Mouse (Mus musculus): Measurements from ENCODE around the gene Rpa1.
"Not testable (repeated sequence)": the region's sequence is repeated elsewhere in the genome, so short reads cannot be mapped to it uniquely, and the experiment has no call there.

Gene Rpa1

DNA sequence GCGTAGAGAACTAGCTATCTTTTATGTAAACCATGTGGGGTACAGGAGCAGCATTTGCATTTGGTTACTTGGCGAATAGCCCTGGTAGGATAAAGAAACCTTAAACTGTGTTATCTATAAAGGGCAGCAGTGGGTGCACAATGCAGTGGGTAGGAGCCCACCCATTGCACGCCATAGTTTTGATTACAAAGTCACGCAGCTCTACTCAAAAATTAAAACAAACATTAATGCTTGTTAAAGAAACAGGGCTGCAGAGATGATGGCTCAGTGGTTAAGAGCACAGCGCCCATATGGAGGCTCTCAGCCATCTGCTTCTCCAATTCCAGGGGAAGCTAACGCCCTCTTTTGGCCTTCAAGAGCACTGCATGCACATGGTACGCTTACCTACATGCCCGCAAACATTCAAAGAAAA lies 24.8 kb downstream of the Rpa1 start:
- DNase-seq (ENCODE audit: low spot score in 2 of 2): no peak

DNA sequence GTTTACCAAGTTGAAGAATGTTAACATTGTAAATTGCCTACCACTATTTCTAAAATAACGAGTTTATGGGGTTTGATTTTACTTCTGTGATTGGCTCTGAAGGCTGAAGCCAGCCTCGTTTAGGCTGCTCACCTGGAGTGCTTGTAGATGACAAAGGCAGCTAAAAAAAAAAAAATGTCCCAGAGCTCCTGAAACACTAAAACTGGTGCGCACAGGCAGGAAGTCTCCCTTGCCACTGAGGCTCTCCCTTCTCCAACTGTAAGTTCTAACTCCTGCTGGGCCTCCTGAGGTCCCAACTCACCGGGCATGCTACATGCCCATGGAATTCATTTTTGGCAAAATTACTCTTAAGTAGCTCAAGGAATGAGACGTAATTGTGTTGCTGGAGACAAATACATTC lies 28.9 kb downstream of the Rpa1 start:
- DNase-seq (ENCODE audit: low spot score in 2 of 2): no peak

DNA sequence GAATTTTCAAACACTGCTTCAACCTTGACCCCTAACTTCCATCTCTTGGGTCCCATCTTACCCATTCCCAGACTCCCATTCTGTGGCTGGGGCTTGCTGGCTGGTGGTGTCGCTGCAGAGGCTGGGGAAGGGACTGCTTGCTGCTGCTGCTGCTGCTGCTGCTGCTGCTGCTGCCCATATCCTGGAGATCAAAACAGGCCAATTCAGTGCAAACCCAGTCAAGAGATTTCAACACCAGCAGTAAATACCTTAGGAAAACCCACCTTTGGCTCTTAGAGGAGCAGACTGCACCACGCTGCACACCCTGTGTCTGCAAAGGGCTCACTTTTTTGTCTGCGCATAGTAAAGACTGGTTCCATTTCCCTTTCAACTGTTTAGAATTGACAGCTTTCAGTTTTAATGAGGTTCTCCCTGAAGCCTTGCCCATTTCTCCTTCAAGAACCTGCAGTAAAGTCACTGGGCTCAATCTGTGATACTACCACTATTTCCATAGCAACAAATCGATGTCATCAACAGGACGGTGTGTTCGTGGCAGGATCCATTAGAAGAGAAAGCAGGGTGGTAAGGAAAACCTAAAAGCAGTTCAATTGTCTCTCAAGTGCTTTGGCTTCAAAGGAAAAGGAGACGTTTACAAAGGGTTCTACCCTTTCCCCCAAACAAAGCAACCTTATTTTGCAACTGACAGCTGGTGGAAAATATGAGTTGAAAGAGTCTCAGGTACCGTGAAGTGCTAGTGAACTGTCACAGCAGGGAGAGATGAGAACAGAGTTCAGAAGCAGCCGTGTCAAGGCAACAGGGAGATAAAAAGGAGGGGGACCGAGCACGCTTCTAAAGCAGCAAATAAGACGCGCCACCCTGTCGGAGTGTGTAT lies 29.5 kb downstream of the Rpa1 start:
- no peak for DNase-seq (ENCODE audit: low spot score in 2 of 2)

DNA sequence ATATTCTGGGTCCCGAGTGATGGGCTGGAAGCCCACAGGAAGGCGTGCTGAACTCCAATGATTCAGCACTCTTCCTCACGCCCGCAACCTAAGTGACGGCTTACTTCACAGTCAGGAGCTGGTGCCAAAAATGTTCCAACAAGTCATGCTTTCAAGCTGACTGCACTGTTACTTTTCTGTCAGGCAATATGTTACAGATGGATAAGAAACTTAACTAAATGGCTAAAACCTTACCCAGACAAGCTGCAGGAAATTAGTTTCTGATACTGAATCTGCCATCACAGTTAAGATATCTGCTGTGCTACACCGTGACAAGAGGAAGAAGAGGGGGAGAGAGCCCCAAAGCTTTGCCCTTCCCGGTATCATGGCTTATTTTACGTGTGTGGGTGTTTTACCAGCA lies 34.3 kb downstream of the Rpa1 start:
- DNase-seq (ENCODE audit: low spot score in 2 of 2): no peak

DNA sequence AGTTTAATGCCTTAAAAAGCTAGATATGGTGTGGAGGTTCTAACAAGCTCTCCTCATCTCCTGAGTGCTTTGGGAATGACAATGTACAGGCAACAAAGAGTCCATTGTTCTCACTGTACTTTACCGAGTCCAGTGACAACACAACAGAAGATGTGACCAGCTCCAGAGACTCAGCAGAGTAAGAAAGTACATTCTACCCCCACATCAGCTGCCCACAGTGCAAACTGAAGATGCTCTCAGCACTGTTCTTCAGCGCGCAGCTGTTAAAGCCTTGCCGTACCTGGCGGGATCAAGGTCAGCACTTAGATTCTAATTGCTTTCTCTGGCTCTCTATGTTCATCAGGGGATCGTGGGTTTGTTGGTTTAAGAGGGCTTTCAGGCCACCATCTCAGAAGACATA lies 36.4 kb downstream of the Rpa1 start:
- DNase-seq (ENCODE audit: low spot score in 2 of 2): no peak

DNA sequence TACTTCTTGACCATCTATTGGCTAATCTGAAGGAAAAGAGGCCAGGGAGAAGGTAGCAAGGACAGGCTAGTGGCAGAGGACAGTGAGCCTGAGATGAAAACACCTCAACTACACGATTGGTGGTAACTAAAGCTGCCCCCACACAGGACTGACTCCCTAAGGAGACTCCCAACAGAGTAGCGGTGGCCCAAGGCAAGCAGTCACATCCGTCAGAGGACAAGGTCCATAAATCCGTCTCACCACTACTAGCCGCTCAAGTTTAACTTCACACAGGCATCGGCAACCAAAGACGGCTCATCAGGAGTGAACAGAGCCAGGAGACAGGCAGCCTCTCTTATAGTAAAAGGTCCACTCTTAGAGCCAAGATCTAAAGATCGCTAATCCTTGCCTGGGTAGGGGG lies 37.3 kb downstream of the Rpa1 start:
- DNase-seq (ENCODE audit: low spot score in 2 of 2): no peak

DNA sequence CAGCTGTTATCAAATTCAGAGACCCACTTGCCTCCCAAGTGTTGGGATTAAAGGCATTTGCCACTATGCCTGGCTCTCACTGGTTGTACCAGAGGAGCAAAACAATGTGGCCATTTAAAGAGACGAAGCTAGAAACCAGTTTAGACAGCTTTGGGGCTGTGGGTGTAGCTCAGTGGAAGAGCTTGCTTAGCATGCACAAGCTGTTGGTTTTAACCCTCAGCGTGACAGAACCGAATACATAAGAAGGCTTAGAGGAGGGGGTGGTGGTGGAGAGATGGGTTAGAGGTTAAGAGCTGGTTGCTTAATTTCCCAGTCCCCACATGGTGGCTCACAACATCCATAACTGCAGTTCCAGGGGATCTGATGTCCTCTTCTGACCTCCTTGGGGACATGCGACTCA lies 39.5 kb downstream of the Rpa1 start:
- no peak for DNase-seq (ENCODE audit: low spot score in 2 of 2)

DNA sequence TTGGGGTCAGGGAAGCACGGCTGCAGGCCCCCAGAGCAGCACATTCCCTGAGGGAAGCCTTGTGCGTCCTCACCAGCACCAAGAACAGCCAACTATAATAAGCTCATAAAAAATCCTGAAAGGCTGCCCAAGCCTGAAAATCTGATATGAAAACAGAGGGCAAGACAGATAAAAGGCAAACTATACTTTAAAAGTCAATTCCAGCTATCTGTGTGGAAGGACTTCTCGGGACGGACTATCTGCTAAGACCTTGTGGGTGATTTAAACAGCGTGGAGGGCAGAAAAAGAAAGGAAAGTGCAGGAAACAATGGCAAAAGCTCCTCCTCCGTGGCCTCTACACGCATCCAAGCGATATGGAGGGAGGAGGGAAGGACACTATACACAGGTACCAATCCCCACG lies 43.3 kb downstream of the Rpa1 start:
- no peak for DNase-seq (ENCODE audit: low spot score in 2 of 2)

DNA sequence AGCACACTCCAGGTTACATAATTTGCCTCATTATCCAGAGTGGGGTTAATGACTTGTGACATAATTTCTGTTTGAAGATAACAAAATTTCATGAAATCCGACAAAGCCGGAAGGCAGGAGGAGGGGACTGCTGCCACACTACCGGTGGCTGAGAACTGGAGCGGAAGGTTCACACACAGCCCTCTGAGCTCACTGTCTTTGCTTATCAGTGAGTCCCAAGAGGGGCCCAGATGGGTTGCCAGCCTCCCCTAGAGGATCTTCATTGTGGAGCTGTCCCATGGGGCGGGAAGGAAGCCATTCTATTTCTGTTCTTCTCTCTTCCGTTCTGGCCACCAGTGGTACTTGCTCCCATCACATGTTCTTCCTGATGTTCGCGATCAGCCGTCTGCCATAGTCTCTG lies 47.2 kb downstream of the Rpa1 start:
- DNase-seq (ENCODE audit: low spot score in 2 of 2): no peak

DNA sequence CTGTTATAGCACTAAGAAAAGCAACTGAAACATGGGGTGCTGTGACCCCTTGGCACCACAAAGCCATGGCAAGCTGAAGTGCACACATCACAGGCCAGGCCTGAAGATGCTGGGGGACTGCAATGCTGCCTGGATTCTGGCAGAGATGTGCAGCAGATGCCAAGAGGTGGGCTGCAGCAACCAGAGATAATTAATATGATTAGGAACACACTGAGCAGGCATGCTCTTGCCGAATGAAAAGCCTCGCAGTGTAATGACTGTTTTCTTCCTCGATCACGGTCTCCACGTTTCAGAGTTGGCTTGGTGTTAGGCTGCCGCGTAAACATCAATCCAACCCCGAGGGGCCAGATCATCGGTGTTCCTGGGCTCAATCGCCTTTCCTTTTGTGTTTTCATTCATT lies 48.3 kb downstream of the Rpa1 start:
- no peak for DNase-seq (ENCODE audit: low spot score in 2 of 2)

DNA sequence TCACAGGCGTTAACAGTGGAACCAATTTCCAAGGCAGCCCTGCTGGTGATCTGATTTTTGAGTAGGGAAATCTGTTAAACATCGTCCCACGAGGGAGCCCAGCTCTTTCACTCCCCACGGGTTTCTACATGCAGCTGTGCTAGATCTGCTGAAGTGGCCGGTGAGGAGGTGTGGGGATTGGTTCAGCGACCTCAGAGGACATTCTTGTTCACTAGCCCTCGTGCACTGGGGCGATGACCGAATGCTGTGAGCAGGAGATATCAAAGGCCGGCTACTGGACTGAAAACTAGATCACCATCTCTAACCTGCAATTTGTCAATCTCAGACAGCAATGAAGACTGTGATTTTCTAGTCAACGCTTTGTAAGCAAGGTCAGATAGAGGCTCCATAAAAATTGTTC lies 49.6 kb downstream of the Rpa1 start:
- DNase-seq (ENCODE audit: low spot score in 2 of 2): no peak

DNA sequence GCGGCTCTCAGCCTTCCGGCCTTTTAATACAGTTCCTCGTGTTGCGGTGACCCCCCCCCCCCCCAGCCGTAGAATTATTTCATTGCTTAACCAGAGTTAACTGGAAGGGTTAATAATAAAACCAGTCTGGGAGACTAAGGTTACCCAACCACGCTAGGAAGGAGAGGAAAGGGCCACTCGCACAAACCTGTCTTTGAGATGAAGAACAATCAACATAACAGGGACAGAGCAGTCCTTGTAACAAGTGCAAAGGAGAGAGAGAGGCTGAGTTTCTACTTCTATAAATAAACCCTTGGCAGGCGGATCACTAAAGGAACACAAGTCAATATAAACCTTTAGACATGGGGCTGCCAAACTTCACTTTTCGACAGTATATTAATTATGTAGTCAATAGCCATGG lies 50.5 kb downstream of the Rpa1 start:
- no peak for DNase-seq (ENCODE audit: low spot score in 2 of 2)

DNA sequence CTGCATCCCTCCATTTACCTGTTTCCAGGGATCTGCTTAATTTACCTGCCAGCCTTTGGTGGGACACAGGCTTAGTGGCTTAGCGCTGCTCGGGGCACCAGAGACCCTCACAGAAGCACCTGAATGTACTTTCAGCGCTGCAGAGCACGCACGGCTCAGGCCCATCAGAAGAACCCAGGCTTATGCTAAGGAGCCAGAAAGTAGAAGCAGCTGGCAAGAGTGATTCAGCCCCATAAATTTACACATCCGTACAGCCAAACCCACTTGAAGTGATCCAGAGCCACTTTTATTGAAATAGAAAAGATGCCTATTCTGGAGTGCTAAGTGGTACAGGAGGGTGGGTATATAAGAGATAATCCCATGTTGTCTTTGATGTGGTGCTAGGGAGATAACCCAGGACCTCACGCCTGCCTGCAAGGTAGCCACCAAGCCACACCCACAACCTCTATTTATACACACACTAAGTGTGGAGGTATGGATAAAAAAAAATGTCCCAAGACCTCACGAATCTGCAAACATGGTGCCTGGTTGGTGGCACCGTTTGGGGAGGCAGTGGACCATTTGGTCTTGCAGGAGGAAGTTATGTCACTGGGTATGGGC lies 51.6 kb downstream of the Rpa1 start:
- no peak for DNase-seq (ENCODE audit: low spot score in 2 of 2)

DNA sequence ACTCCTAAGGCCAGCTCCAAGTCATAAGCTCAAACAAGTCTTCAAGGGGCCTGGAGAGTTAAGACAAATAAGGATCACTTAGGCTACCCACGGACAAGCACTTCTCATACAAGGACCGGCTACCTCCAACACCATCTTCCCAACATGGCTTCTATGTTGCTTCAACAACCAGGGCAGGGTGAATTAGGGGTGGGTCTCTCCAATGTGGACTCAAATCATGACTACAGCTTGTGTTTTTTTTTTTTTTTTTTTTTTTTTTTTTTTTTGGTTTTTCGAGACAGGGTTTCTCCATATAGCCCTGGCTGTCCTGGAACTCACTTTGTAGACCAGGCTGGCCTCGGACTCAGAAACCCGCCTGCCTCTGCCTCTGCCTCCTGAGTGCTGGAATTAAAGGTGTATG lies 52.6 kb downstream of the Rpa1 start:
- not testable (repeated sequence) for DNase-seq (ENCODE audit: low spot score in 2 of 2)

DNA sequence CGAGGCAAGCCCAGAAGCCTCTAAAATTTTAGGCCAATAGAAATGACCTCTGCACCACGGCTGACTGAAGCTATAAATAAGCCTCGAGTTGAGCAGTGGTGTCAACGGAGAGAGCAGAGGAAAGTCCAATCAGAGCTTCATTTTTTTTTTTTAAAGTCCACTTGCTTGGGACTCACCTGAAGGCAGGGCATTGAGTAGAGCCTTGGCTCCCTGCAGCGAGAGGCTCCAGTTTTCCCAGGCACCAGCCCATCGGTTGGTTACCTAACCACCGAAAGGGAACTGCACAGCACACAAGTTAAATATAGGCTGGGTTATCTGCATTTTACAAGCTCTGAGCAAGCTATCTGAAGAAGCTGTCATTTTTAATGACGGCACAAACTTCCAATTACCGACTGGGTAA lies 53.3 kb downstream of the Rpa1 start:
- no peak for DNase-seq (ENCODE audit: low spot score in 2 of 2)

DNA sequence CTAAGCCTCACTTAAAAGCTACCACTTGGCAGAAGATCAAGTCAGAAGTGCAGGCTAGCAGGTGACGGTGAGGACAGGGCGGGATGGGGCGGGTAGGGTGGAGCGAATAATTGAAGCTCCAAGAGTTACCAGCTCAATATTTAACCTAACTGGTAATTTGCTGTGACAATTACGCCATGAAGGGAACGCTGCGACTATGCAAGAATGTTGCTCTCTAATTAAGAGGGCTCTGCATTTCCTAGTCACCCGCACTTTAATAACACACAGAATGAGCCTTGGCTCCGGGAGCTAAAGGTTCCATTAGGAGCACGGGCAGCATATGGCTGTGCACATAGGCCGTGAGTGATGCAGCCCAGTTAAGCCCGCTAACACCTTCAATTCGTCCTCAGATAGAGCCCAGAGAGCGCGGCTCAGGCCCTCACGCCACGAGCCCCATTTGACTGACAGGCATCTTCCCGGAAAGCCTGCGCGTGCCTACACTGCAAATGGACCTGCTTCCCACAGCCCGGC lies 54.2 kb downstream of the Rpa1 start:
- DNase-seq (ENCODE audit: low spot score in 2 of 2): no peak

DNA sequence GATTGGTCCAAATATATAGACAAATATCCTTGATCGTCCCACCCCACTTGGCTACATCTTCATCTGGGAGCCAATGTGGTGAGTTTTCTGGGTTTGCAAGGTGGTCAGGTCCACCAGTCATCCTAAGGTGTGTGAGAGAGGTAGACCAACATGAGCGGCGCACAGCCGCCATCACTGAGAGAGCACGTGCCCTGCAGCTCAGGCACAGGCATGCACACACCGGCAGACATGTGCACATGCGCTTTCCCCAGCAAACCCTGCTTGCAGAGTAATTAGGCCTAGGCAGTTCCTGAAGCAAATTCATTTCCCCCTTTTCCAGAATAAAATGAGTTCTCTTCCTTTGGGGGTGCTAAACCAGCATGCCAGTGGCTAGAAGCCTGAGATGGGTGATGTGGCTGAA lies 55.8 kb downstream of the Rpa1 start:
- no peak for DNase-seq (ENCODE audit: low spot score in 2 of 2)

DNA sequence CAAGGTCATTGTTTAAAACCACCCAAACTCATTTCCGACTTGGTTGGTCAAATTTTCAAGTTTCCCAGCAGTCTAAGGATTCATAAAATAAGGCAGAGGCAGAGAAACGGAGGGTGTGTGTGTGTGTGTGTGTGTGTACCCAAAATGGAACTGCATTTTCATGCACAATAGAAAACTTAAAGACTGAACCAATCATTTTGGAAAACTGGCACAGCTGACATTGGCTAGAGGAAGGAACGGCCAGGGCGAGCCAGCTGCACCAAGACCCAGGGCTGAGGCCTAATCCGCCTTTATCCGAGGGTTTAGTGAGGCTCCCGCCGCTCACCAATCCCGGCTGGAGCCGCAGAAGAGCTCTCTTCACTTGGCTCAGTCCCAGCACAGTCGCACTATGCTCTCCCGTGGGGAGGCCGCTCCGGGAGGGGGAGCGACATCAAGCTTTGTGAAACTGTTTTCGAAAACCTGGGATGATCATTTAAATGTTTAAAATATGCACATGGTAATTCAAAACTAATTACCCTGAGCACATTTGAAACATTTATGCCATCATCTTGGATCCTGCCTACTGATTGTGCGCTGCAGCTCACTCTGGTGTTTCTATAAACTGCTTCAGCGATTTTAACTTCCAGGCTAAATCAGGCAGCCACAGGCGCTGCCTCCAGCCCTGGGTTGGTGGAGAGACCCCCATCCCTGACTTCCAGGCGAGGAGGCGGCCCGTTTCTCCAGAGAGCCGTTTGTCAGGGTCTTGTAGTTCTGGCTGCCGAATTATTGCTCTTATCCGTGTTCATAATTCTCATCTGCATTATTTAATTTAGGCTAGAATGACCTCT lies 56.5 kb downstream of the Rpa1 start:
- no peak for DNase-seq (ENCODE audit: low spot score in 2 of 2)

DNA sequence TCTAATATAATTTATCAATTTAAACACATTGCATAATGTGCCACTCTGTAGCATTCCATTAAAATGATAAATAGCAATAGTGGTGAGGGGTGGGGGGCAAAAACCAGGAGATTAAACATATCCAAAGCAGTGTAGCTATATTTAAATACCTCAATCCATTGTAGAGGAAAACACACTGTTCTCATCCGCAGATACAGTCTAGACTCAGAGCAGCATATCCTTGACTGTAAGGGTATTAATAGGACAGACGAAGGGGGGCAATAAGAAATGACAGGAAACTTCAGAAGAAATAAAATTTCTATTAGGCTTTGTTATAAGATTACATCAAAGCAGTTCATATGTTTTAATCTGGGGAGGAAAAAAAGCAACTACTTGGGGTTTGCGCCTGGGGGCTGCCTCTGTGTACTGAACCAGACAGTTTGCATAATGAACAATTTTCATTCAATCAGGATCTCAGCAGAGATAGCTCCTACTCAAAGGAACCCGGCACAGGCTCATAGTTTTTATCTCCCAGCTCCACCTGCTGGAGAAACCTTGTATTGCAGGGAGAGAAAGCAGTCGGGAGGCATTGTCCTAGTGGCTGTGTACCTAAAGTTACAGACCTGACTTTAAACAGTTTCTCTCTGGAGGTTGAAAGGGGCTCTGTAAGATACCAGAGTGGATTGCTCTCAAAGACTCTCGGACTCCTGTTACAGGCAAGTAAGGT lies 57.4 kb downstream of the Rpa1 start:
- peak; percentile 87 to 88 for DNase-seq (ENCODE audit: low spot score in 2 of 2)

DNA sequence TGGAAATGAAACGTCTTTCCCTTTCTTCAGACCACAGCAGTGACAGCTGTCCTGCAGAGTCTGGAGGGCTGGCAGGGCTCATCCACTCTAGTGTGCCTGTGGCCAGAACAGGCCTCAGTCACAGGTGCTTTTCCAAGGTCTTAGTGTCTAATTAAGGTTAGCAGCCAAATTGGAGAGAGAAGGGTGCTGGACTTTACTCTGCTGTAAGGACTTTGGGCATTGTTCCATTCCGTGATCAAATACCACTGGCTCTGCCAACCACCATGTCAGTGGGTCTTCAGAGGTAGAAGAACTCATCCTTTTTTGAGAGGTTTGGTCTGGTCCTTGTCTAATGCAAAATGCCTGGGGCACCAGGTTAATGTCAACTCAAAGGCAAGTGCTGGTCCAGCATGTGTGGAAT lies 59.0 kb downstream of the Rpa1 start:
- no peak for DNase-seq (ENCODE audit: low spot score in 2 of 2)

DNA sequence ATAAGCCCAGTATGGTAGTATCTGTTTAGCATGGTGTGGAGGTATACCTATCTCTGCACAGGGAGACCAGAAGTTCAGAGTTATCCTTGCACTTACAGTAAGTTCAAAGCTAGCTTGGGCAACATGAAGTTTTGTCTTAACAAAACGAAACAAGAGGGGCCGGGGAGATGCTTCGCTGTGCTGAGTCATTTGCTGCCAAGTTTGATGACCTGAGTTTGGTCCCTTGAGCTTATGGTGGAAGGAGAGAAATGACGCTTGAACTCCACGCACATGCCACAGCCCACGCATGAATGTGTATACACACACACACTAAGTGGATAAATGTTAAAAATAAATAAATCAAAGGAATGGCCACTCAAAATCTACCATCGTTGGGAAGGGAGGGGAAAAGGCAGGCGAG lies 59.6 kb downstream of the Rpa1 start:
- DNase-seq (ENCODE audit: low spot score in 2 of 2): no peak

DNA sequence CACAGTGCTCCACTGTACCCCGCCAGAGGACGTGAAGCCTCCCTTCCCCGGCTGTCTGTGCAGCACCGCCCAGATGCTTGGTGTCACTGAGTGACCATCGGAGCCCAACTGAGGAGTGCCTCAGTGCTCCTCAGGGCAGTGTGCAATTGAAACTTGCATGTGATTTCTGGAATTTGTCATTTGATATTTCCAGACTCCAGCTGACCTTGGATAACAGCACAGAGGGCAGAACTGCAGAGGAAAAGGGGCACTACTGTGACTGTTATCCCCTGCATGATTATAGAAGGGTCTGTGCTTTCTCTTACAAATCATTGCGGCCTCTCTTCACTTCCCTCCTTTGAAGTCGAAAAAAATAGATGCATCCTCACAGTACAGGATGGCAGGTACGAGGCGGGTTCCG lies 60.2 kb downstream of the Rpa1 start:
- no peak for DNase-seq (ENCODE audit: low spot score in 2 of 2)
